Mouse (Mus musculus) midbrain, embryonic 16.5 days (tissue): ENCODE measurements at regions not wholly inside any gene's neighbourhood (a gene's known extent, or its start where the extent isn't known, plus 50 kb on each side); places are given as distances from the start of the nearest gene placed in this dataset.

Experiments
- ATAC-seq: fragments of 200-750 bp; cut with Nextera tagmentation; 2 replicates; pipeline ENCODE4 v1.8.0; 2017; ENCODE audit warnings: moderate TSS enrichment
- H3K27ac ChIP-seq: fragments of 300-500 bp; sonication (generic); 2 replicates; pipeline ENCODE4 v1.5.1; 2014; ENCODE audit warnings: mild to moderate bottlenecking, low read length, mixed read lengths
- H3K27me3 ChIP-seq: fragments of 300-500 bp; sonication (generic); 2 replicates; pipeline ENCODE4 v1.6.1; 2014; ENCODE audit warnings: low read depth, low read length, mixed read lengths; ENCODE audit not compliant: control insufficient read depth, insufficient read depth
- H3K36me3 ChIP-seq: fragments of 300-500 bp; sonication (generic); 2 replicates; pipeline ENCODE4 v1.6.1; 2014; ENCODE audit warnings: mild to moderate bottlenecking, low read length, moderate library complexity, mixed read lengths; ENCODE audit not compliant: control insufficient read depth, insufficient read depth
- H3K4me1 ChIP-seq: fragments of 300-500 bp; sonication (generic); 2 replicates; pipeline ENCODE4 v1.6.1; 2014; ENCODE audit warnings: mild to moderate bottlenecking, low read length, mixed read lengths; ENCODE audit not compliant: control insufficient read depth, insufficient read depth
- H3K4me2 ChIP-seq: fragments of 300-500 bp; sonication (generic); 2 replicates; pipeline ENCODE4 v1.6.1; 2014; ENCODE audit warnings: mild to moderate bottlenecking, low read length, mixed read lengths
- H3K4me3 ChIP-seq: fragments of 300-500 bp; sonication (generic); 2 replicates; pipeline ENCODE4 v1.5.1; 2014; ENCODE audit warnings: low read depth, mild to moderate bottlenecking, low read length, moderate library complexity, mixed read lengths
- H3K9ac ChIP-seq: fragments of 300-500 bp; sonication (generic); 2 replicates; pipeline ENCODE4 v1.6.1; 2014; ENCODE audit warnings: low read depth, low read length, mixed read lengths
- H3K9me3 ChIP-seq: fragments of 300-500 bp; sonication (generic); replicated peaks from 2 replicates; pipeline ENCODE4 v1.6.1; 2014; ENCODE audit warnings: mild to moderate bottlenecking, low read length, mixed read lengths; ENCODE audit not compliant: control insufficient read depth, poor library complexity, severe bottlenecking
- WGBS: fragments of 180-500 bp; shearing (Covaris S2); extraction: QIAGEN DNeasy Blood & Tissue Kit; methylation state at CpG from one replicate; pipeline ENCODE4 v1.1.7; 2014; 5-methylcytosine and 5-hydroxymethylcytosine counted together

GRCm38 (mm10) chr16:15196855-15197254 is 120.4 kb upstream of the Gm21897 start:
- Histone ChIP-seq H3K4me2 (no peak overlapping the region), H3K4me3 (no peak overlapping the region), H3K27ac (no peak overlapping the region), H3K9ac (no peak overlapping the region), H3K36me3 (no peaks in the 10 kb centered on the region), H3K4me1 (no peaks in the 10 kb centered on the region), H3K27me3 (no peaks in the 10 kb centered on the region), H3K9me3 (no peaks in the 10 kb centered on the region; the same call in 1 of the 2 replicates)
- no peak for ATAC-seq

GRCm38 (mm10) chr16:15215921-15216320 is 101.3 kb upstream of the Gm21897 start:
- no peak for ATAC-seq
- H3K9ac ChIP-seq, result no peak overlapping the region
- H3K27me3 ChIP-seq, result no peaks in the 10 kb centered on the region
- WGBS, result 98% methylated on average over 2 of the region's 2 CpGs
- H3K27ac ChIP-seq, result no peak overlapping the region
- no peaks in the 10 kb centered on the region for H3K4me1 ChIP-seq
- no peaks in the 10 kb centered on the region for H3K9me3 ChIP-seq
- no peaks in the 10 kb centered on the region for H3K36me3 ChIP-seq
- H3K4me3 ChIP-seq, result no peak overlapping the region
- no peak overlapping the region for H3K4me2 ChIP-seq

- Histone ChIP-seq H3K27me3 (no peaks in the 10 kb centered on the region), H3K4me2 (no peak overlapping the region), H3K27ac (no peak overlapping the region), H3K9ac (no peak overlapping the region), H3K36me3 (no peaks in the 10 kb centered on the region), H3K4me3 (no peak overlapping the region), H3K9me3 (no peaks in the 10 kb centered on the region), H3K4me1 (no peaks in the 10 kb centered on the region)
- WGBS, result 73% methylated on average over 4 of the region's 4 CpGs
- no peak for ATAC-seq
Measured at GRCm38 (mm10) chr16:15220961-15221547, 96.2 kb upstream of the Gm21897 start.

- no peak overlapping the region for H3K9ac ChIP-seq
- H3K4me1 ChIP-seq, result no peaks in the 10 kb centered on the region
- ATAC-seq, result no peak
- no peaks in the 10 kb centered on the region for H3K27me3 ChIP-seq
- no peak overlapping the region for H3K4me3 ChIP-seq
- no peaks in the 10 kb centered on the region for H3K9me3 ChIP-seq
- H3K27ac ChIP-seq, result no peak overlapping the region
- no peaks in the 10 kb centered on the region for H3K36me3 ChIP-seq
- H3K4me2 ChIP-seq, result no peak overlapping the region
Measured at GRCm38 (mm10) chr16:15237836-15238235, 79.4 kb upstream of the Gm21897 start.

GRCm38 (mm10) chr16:15238449-15238848 is 78.8 kb upstream of the Gm21897 start:
- H3K4me2 ChIP-seq, result no peak overlapping the region
- H3K27me3 ChIP-seq, result no peaks in the 10 kb centered on the region
- no peaks in the 10 kb centered on the region for H3K9me3 ChIP-seq
- H3K9ac ChIP-seq, result no peak overlapping the region
- no peak overlapping the region for H3K27ac ChIP-seq
- H3K36me3 ChIP-seq, result no peaks in the 10 kb centered on the region
- H3K4me3 ChIP-seq, result no peak overlapping the region
- H3K4me1 ChIP-seq, result no peaks in the 10 kb centered on the region
- no peak for ATAC-seq

GRCm38 (mm10) chr16:15250186-15250585 is 67.1 kb upstream of the Gm21897 start:
- H3K9me3 ChIP-seq, result no peaks in the 10 kb centered on the region
- H3K4me2 ChIP-seq, result no peak overlapping the region
- no peak for ATAC-seq
- no peaks in the 10 kb centered on the region for H3K4me1 ChIP-seq
- no peaks in the 10 kb centered on the region for H3K36me3 ChIP-seq
- H3K9ac ChIP-seq, result no peak overlapping the region
- no peak overlapping the region for H3K27ac ChIP-seq
- no peaks in the 10 kb centered on the region for H3K27me3 ChIP-seq
- H3K4me3 ChIP-seq, result no peak overlapping the region

- Histone ChIP-seq H3K9me3 (no peaks in the 10 kb centered on the region), H3K36me3 (no peaks in the 10 kb centered on the region), H3K9ac (no peak overlapping the region), H3K4me3 (no peak overlapping the region), H3K27ac (no peak overlapping the region), H3K4me1 (no peaks in the 10 kb centered on the region), H3K27me3 (no peaks in the 10 kb centered on the region), H3K4me2 (no peak overlapping the region)
- 68% methylated on average over 2 of the region's 2 CpGs for WGBS
- no peak for ATAC-seq
Measured at GRCm38 (mm10) chr16:15251686-15252085, 65.6 kb upstream of the Gm21897 start.

- ATAC-seq, result no peak
- H3K27me3 ChIP-seq, result no peaks in the 10 kb centered on the region
- H3K27ac ChIP-seq, result no peak overlapping the region
- no peak overlapping the region for H3K4me2 ChIP-seq
- 91% methylated on average over 6 of the region's 6 CpGs for WGBS
- H3K4me3 ChIP-seq, result no peak overlapping the region
- no peaks in the 10 kb centered on the region for H3K9me3 ChIP-seq
- H3K36me3 ChIP-seq, result no peaks in the 10 kb centered on the region
- no peak overlapping the region for H3K9ac ChIP-seq
- H3K4me1 ChIP-seq, result no peaks in the 10 kb centered on the region
Measured at GRCm38 (mm10) chr16:15252666-15253347, 64.5 kb upstream of the Gm21897 start.

GRCm38 (mm10) chr16:15253348-15253693 is 63.9 kb upstream of the Gm21897 start:
- H3K36me3 ChIP-seq, result no peaks in the 10 kb centered on the region
- WGBS, result 87% methylated on average over 3 of the region's 3 CpGs

More at GRCm38 (mm10) chr16:15253348-15253693, 63.9 kb upstream of the Gm21897 start:
- H3K4me1 ChIP-seq, result no peaks in the 10 kb centered on the region
- H3K27ac ChIP-seq, result no peak overlapping the region
- H3K9ac ChIP-seq, result no peak overlapping the region
- ATAC-seq, result no peak
- no peak overlapping the region for H3K4me3 ChIP-seq
- H3K4me2 ChIP-seq, result no peak overlapping the region
- H3K27me3 ChIP-seq, result no peaks in the 10 kb centered on the region
- no peaks in the 10 kb centered on the region for H3K9me3 ChIP-seq
